Mouse (Mus musculus) hindbrain, embryonic 11.5 days (tissue): ENCODE data around the gene Pcolce. TPM values are rescaled to one million over a fixed set of nuclear protein-coding genes. Genes with fewer than 3 reads are reported as not detected.

Source experiments
- ATAC-seq: fragments of 200-750 bp; cut with Nextera tagmentation; 2 replicates; pipeline ENCODE4 v1.8.0; 2017; ENCODE audit warnings: mild to moderate bottlenecking, moderate TSS enrichment, moderate library complexity; ENCODE audit not compliant: low FRiP score
- DNase-seq: peaks from one replicate; pipeline ENCODE4 v3.0.0-alpha.2; 2015; ENCODE audit warnings: low spot score
- H3K27ac ChIP-seq: fragments of 300-500 bp; sonication (generic); 2 replicates; pipeline ENCODE4 v1.5.1; 2014; ENCODE audit warnings: mild to moderate bottlenecking, low read depth, low read length
- H3K27me3 ChIP-seq: fragments of 300-500 bp; sonication (generic); 2 replicates; pipeline ENCODE4 v1.6.1; 2014; ENCODE audit warnings: mild to moderate bottlenecking, low read length, moderate library complexity, mixed read lengths; ENCODE audit not compliant: control insufficient read depth, insufficient read depth
- H3K36me3 ChIP-seq: fragments of 300-500 bp; sonication (generic); 2 replicates; pipeline ENCODE4 v1.6.1; 2014; ENCODE audit warnings: mild to moderate bottlenecking, low read length, moderate library complexity, mixed read lengths; ENCODE audit not compliant: control insufficient read depth, insufficient read depth
- H3K4me1 ChIP-seq: fragments of 300-500 bp; sonication (generic); replicated peaks from 2 replicates; pipeline ENCODE4 v1.6.1; 2014; ENCODE audit warnings: low read length, mixed read lengths; ENCODE audit not compliant: control insufficient read depth, insufficient read depth
- H3K4me2 ChIP-seq: fragments of 300-500 bp; sonication (generic); replicated peaks from 2 replicates; pipeline ENCODE4 v1.6.1; 2014; ENCODE audit warnings: mild to moderate bottlenecking, low read depth, low read length
- H3K4me3 ChIP-seq: fragments of 300-500 bp; sonication (generic); 2 replicates; pipeline ENCODE4 v1.5.1; 2014; ENCODE audit warnings: low read depth, low read length
- H3K9ac ChIP-seq: fragments of 300-500 bp; sonication (generic); 2 replicates; pipeline ENCODE4 v1.6.1; 2014; ENCODE audit warnings: low read depth, low read length
- H3K9me3 ChIP-seq: fragments of 300-500 bp; sonication (generic); 2 replicates; pipeline ENCODE4 v1.6.1; 2016; ENCODE audit warnings: low read length; ENCODE audit not compliant: control insufficient read depth
- WGBS: fragments of 180-500 bp; shearing (Covaris S2); extraction: QIAGEN DNeasy Blood & Tissue Kit; methylation state at CpG from one replicate; pipeline ENCODE4 v1.1.7; 2014; 5-methylcytosine and 5-hydroxymethylcytosine counted together
- polyA plus RNA-seq: library from polyadenylated mRNA; unstranded; fragments of >200 nt; fragmentation: Nextera tagmentation; extraction: Ambion mirVana; gene quantifications from 2 replicates; pipeline ENCODE4 v1.2.1, GENCODE M21; 2014

Gene Pcolce
- polyA plus RNA-seq, 1 experiment from 2014 or later: 87.3 TPM

DNA sequence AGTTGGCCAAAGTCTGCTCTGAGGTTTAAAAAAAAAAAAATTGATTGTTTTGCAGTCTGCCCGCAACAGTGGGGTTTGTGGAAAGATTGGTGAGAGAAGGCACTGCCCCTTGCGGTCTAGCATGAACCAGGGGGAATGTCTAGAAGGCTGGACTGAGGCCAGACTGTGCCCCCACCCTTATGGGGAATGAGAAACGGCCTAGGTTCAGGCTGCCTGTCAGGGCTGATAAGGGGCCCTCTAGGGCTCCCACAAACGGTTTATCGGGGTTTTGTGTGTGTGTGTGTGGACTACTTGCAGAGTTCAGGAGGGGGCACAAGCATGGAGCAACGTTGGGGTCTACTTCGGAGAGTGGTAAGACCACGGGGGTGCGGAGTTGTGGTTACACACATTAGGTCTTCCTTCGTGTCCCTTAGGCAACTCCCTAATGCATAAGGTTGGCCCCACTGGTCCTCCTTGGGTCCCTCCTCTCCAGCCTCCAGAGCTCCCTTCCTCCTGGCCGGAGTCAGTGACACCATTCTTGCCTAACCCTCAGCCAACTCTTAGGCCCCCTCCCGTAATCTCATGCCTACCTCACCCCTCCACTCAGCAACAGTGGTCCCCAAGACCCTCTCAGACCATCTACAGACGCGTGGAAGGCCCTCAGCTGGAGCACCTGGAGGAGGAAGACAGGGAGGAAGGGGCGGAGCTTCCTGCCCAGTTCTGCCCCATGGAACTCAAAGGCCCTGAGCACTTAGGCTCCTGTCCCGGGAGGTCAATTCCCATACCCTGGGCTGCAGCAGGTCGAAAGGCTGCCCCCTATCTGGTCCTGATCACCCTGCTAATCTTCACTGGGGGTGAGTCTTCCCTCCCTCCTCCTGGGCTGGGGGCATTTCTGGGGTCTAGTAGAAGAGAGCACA is 42.6 kb downstream of the Pcolce start:
- Histone ChIP-seq H3K27ac (no peak overlapping the region), H3K4me3 (no peak overlapping the region), H3K9ac (no peak overlapping the region), H3K9me3 (no peaks in the 10 kb centered on the region), H3K4me2 (no peak overlapping the region), H3K4me1 (no peaks in the 10 kb centered on the region; the same call in 1 of the 2 replicates), H3K27me3 (peaks cover 4% of the 10 kb centered on the region; the same call in 1 of the 2 replicates), H3K36me3 (no peaks in the 10 kb centered on the region)
- DNase-seq (no peak), ATAC-seq (no peak)
- 83% methylated on average over 17 of the region's 17 CpGs for WGBS

DNA sequence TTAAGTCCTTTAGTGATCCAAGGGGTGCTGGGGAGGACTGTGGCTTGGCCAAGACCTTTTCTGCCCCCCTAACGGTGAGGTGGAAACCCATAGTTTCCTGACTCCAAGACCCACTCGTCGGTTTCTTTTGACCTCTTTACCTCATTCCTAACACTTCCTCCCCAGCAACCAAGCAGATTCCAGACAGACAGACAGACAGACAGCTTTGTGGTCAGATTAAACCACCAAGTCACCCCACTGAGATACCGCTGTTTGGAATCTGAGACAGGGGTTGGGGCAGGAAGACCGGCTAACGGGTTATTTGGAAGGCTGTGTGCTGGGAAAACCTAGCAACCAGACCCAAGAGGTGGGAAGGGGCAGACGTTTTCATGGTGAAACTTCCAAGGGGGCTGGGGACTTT is 43.4 kb downstream of the Pcolce start:
- no peaks in the 10 kb centered on the region; the same call in 1 of the 2 replicates for H3K4me1 ChIP-seq
- no peaks in the 10 kb centered on the region for H3K9me3 ChIP-seq
- H3K4me3 ChIP-seq: no peak overlapping the region
- ATAC-seq (no peak), DNase-seq (no peak)
- no peak overlapping the region for H3K4me2 ChIP-seq
- H3K27me3 ChIP-seq: peaks cover 4% of the 10 kb centered on the region; the same call in 1 of the 2 replicates
- no peak overlapping the region for H3K27ac ChIP-seq
- 54% methylated on average over 7 of the region's 7 CpGs for WGBS
- no peaks in the 10 kb centered on the region for H3K36me3 ChIP-seq
- no peak overlapping the region for H3K9ac ChIP-seq

DNA sequence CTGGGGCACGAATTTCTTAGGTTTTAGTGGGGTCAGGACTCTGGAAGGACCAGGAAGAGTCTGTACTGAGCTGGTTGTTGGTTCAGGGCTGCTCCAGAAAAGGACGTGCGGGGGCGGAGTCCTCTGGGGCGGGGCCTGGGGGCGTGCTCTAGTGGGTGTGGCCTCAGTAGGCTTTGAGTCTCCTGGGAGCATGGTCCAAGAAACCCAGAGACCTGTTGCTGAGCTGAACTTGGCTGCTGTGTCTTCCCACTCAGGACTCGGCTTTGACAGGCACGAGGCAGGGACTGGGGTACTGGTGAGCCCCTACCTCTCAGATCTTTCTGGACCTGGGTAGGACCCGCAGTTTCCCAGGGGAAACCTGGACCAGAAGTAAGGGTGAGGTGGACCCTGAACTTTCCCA is 43.9 kb downstream of the Pcolce start, which contains the start of gene Tfr2:
Tfr2 (plus strand) TSS at position 176 of the 400 bp plus-strand sequence.
- Histone ChIP-seq H3K27ac (no peak within 1 kb of the TSS), H3K9me3 (no peaks in the 10 kb centered on the region), H3K9ac (no peak within 1 kb of the TSS), H3K4me3 (no peak within 1 kb of the TSS), H3K4me1 (no peaks in the 10 kb centered on the region; the same call in 1 of the 2 replicates), H3K4me2 (no peak within 1 kb of the TSS), H3K27me3 (peaks cover 4% of the 10 kb centered on the region; the same call in 1 of the 2 replicates), H3K36me3 (no peaks in the 10 kb centered on the region)
- ATAC-seq: no peak
- DNase-seq: no peak
- WGBS: 29% methylated on average over 9 of the region's 9 CpGs

DNA sequence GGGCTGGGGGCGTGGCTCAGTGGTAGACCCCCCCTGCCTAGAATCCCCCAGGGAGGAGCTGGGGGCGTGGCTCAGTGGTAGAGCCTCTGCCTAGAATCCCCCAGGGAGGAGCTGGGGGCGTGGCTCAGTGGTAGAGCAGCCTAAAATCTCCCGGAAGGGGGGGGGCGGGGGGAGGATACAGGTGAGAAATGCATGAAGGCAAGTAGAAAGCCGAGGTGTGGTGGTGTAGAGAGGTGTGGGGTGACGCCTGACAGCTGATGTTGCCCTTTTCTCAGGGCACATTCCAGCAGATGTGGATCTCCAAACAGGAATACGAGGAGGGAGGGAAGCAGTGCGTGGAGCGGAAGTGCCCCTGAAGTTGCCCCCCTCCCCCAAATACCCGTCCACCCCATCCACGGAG is 44.6 kb downstream of the Pcolce start:
- no peak overlapping the region for H3K27ac ChIP-seq
- peaks cover 2% of the 10 kb centered on the region; the same call in 1 of the 2 replicates for H3K27me3 ChIP-seq
- DNase-seq (no peak), ATAC-seq (no peak)
- WGBS: 72% methylated on average over 12 of the region's 12 CpGs
- no peak overlapping the region for H3K4me3 ChIP-seq
- no peaks in the 10 kb centered on the region for H3K9me3 ChIP-seq
- H3K4me1 ChIP-seq: no peaks in the 10 kb centered on the region
- H3K9ac ChIP-seq: no peak overlapping the region
- no peak overlapping the region for H3K4me2 ChIP-seq
- H3K36me3 ChIP-seq: no peaks in the 10 kb centered on the region

DNA sequence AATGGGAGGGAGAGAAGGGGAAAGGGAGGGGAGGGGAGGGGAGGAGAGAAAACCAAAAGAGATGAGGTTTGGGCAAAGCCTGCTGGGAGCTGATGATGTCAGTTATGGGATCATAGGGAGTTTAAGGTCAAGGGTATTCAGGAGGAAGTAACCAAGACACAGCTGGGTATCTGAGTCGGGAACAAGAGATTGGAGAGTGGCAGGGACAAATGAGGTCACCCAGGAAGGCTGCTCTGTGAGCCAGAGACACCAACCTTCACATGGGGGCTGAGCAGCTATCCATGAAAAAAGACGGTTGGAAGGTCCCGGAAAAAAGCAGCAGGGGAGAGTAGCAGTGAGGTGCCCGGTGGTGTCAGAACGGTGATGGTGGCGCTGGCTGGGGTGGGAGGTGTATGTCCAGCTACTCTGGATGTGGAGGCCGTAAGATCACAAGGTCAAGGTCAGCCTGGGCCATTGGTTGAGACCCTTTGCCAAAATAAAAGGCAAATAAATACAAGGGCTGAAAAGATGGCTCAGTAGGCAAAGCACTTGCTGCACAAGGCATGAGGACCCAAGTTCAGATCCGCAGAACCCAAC is 45.3 kb downstream of the Pcolce start:
- no peak overlapping the region for H3K27ac ChIP-seq
- H3K9me3 ChIP-seq: no peaks in the 10 kb centered on the region
- WGBS: 81% methylated on average over 8 of the region's 8 CpGs
- no peak overlapping the region for H3K4me2 ChIP-seq
- no peak overlapping the region for H3K4me3 ChIP-seq
- DNase-seq (no peak), ATAC-seq (no peak)
- no peaks in the 10 kb centered on the region for H3K36me3 ChIP-seq
- no peaks in the 10 kb centered on the region for H3K4me1 ChIP-seq
- no peak overlapping the region for H3K9ac ChIP-seq
- H3K27me3 ChIP-seq: no peaks in the 10 kb centered on the region

DNA sequence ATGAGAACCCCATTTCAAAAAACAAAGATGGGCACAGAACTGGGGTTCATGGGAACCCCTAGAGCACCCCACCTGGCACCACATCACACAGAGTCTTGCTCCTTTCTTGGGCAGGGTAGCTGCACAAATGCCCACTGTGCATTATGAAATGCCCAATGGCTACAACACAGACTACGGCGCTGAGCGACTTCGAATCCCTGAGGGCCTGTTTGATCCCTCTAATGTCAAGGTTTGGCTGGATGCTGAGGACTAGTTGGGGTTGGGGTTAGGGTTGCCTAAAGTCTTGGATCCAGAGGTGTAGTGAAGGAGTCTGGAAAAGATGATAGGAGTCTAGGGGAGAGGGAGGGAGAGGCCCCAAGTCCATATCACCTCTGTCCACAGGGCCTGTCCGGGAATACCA is 47.2 kb downstream of the Pcolce start:
- no peak overlapping the region for H3K4me3 ChIP-seq
- no peaks in the 10 kb centered on the region for H3K9me3 ChIP-seq
- ATAC-seq: no peak
- H3K9ac ChIP-seq: no peak overlapping the region
- H3K4me1 ChIP-seq: no peaks in the 10 kb centered on the region
- H3K4me2 ChIP-seq: no peak overlapping the region
- H3K27me3 ChIP-seq: no peaks in the 10 kb centered on the region
- 96% methylated on average over 5 of the region's 5 CpGs for WGBS
- DNase-seq: no peak
- H3K27ac ChIP-seq: no peak overlapping the region
- H3K36me3 ChIP-seq: no peaks in the 10 kb centered on the region

DNA sequence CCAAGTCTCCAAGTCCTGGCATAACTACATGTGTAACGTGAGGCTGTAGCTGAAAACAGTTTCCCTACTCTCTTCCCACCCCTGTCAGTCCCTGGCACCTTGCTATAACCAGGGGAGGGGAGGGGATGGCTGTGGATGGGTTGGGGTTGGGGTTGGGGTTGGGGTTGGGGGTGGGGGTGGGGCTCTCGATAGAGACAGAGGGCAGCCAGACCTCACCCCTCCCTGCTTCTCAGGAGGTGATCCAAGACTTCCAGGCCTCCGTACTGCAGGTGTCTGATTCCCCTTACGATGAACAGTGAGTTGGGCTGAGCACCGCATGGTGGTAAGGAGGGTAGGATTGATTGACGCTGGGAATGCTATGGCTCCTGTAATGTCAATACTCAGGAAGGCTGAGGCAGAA is 47.8 kb downstream of the Pcolce start:
- Histone ChIP-seq H3K36me3 (no peaks in the 10 kb centered on the region), H3K4me1 (no peaks in the 10 kb centered on the region), H3K4me3 (no peak overlapping the region), H3K9ac (no peak overlapping the region), H3K27ac (no peak overlapping the region), H3K9me3 (no peaks in the 10 kb centered on the region), H3K4me2 (no peak overlapping the region), H3K27me3 (no peaks in the 10 kb centered on the region)
- WGBS: 63% methylated on average over 6 of the region's 6 CpGs
- no peak for DNase-seq
- ATAC-seq: no peak

DNA sequence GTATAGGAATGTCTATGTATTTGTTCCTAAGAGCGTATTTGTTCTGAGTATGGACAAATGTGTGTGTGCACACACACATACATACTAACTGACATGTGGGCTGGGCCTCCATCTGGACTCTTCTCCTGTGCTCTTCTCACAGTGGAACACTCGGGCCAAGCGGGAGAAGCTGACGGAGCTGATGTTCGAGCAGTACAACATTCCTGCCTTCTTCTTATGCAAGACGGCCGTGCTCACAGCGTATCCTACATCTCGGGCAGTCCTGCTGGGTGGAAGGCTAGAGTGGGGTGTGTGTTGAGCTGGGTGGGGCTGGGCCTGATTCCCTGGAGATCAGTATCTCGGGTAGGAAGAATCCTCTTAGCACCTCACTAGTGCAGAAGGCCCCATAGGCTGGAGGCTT is 50.6 kb downstream of the Pcolce start:
- no peak overlapping the region for H3K27ac ChIP-seq
- H3K4me1 ChIP-seq: no peaks in the 10 kb centered on the region
- no peaks in the 10 kb centered on the region for H3K27me3 ChIP-seq
- no peaks in the 10 kb centered on the region for H3K9me3 ChIP-seq
- H3K36me3 ChIP-seq: no peaks in the 10 kb centered on the region
- ATAC-seq (no peak), DNase-seq (no peak)
- no peak overlapping the region for H3K4me2 ChIP-seq
- no peak overlapping the region for H3K4me3 ChIP-seq
- no peak overlapping the region for H3K9ac ChIP-seq
- WGBS: 76% methylated on average over 10 of the region's 10 CpGs

DNA sequence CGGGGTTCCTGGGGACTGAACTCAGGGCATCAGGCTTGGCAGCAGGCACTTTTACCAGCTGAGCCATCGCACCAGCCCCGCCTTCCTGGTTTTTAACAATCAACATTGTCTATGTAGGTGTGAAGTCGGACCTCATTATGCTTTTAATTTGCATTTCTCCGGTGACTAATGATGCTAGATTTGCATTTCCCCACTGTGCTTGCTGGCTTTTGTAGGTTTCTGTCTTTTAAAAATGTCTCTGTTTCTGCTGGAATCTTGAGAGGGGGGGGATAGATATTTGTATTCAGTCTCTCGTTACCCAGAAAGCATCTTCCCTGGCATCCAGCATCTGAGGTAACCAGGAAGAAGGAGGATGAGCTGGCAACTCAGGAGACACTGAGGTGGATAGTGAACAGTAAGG is 52.0 kb downstream of the Pcolce start:
- Histone ChIP-seq H3K36me3 (no peaks in the 10 kb centered on the region), H3K27me3 (no peaks in the 10 kb centered on the region), H3K4me2 (no peak overlapping the region), H3K9ac (no peak overlapping the region), H3K4me3 (no peak overlapping the region), H3K9me3 (no peaks in the 10 kb centered on the region), H3K4me1 (no peaks in the 10 kb centered on the region), H3K27ac (no peak overlapping the region)
- ATAC-seq: no peak
- no peak for DNase-seq
- WGBS: 65% methylated on average over 6 of the region's 6 CpGs
